Mouse (Mus musculus) G1E (cell line): ENCODE results near the gene Map2k4. TPM values are rescaled to one million over a fixed set of nuclear protein-coding genes. Genes with fewer than 3 reads are reported as not detected.

Source experiments
- ATAC-seq: 2 replicates; pipeline ENCODE4 v1.8.0; 2016; ENCODE audit warnings: mild to moderate bottlenecking; ENCODE audit not compliant: insufficient number of reproducible peaks, poor library complexity, low FRiP score, severe bottlenecking; ENCODE audit errors: extremely low read depth
- DNase-seq: peaks from one replicate; pipeline ENCODE4 v3.0.0; 2012; ENCODE audit warnings: low spot score
- H3K27me3 ChIP-seq: 2 replicates; pipeline ENCODE4 v1.6.1; 2012; ENCODE audit warnings: mild to moderate bottlenecking, low read length, inconsistent platforms; ENCODE audit not compliant: insufficient read depth
- H3K36me3 ChIP-seq: replicated peaks from 2 replicates; pipeline ENCODE3; 2012; ENCODE audit warnings: mild to moderate bottlenecking, inconsistent platforms
- H3K4me1 ChIP-seq: 2 replicates; pipeline ENCODE4 v1.6.1; 2012; ENCODE audit warnings: low read depth, low read length, inconsistent platforms, mixed read lengths; ENCODE audit not compliant: insufficient read depth
- H3K4me3 ChIP-seq: 2 replicates; pipeline ENCODE4 v1.5.1; 2012; ENCODE audit warnings: low read depth, mild to moderate bottlenecking, inconsistent platforms, low read length, moderate library complexity, mixed read lengths
- H3K9me3 ChIP-seq: replicated peaks from 2 replicates; pipeline ENCODE4 v1.6.1; 2012; ENCODE audit warnings: inconsistent platforms
- CTCF ChIP-seq: IDR thresholded peaks from 2 replicates; pipeline ENCODE4 v1.5.1; 2012; ENCODE audit warnings: low read depth, low read length, inconsistent platforms, mixed read lengths
- GATA1 ChIP-seq: IDR thresholded peaks from 2 replicates; pipeline ENCODE4 v1.6.1; 2012; ENCODE audit warnings: borderline replicate concordance, low read length, inconsistent platforms, mixed read lengths
- GATA2 ChIP-seq: IDR thresholded peaks from 2 replicates; pipeline ENCODE4 v1.6.1; 2012; ENCODE audit warnings: low read depth, low read length, inconsistent platforms, borderline replicate concordance
- POLR2AphosphoS5 ChIP-seq: IDR thresholded peaks from 2 replicates; pipeline ENCODE4 v1.6.1; 2012; ENCODE audit warnings: low read depth, low read length, inconsistent platforms; ENCODE audit not compliant: insufficient replicate concordance
- TAL1 ChIP-seq: conservative IDR thresholded peaks from 2 replicates; pipeline ENCODE4 v1.6.1; 2012; ENCODE audit warnings: low read depth, low read length, inconsistent platforms, mixed read lengths
- polyA plus RNA-seq: library from polyadenylated mRNA; stranded (reverse); fragments of >175 nt; gene quantifications from 2 replicates; pipeline ENCODE4 v1.2.3, GENCODE M21; 2012
- total RNA-seq, 2 experiments: library from RNA; stranded (forward) in 1 of 2; stranded (reverse) in 1 of 2; fragments of 200-1000 nt in 1 of 2; fragments of >200 nt in 1 of 2; fragmentation: Nextera tagmentation in 1 of 2; gene quantifications; 2 replicates each; pipeline ENCODE4 v1.2.3; 2014 to 2017

Map2k4 gene
- total and polyA plus RNA-seq, 3 experiments: 41.9 to 90.1 (median 48.6) TPM

DNA sequence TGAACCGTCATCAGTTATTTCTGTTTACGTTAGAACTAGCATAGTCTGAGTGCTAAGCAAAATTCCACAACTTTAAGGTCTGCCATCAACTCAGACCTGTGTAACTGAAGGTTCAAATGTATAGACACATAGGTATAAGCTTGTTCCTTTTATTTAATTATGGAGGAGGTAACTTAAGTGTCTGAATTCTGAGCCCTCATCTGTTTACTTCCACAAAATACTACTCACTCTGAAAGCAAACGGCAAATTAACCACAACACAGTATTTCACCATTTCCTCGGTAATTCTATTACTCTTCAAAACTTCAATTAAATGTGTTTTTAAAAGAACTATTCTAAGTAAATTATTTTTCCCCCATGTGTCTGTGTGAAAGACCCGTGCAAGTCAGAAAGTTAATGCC, 10.3 kb downstream of the Map2k4 start:
- no peak overlapping the region for H3K4me3 ChIP-seq
- peaks cover 39% of the 10 kb centered on the region for H3K4me1 ChIP-seq
- peaks cover 59% of the 10 kb centered on the region for H3K36me3 ChIP-seq
- no peaks in the 10 kb centered on the region for H3K27me3 ChIP-seq
- no peak for TF ChIP-seq POLR2AphosphoS5
- no peak for TF ChIP-seq CTCF
- TF ChIP-seq GATA1: no peak
- TF ChIP-seq GATA2: no peak
- TF ChIP-seq TAL1: no peak
- H3K9me3 ChIP-seq: no peaks in the 10 kb centered on the region
- DNase-seq (no peak), ATAC-seq (no peak)

DNA sequence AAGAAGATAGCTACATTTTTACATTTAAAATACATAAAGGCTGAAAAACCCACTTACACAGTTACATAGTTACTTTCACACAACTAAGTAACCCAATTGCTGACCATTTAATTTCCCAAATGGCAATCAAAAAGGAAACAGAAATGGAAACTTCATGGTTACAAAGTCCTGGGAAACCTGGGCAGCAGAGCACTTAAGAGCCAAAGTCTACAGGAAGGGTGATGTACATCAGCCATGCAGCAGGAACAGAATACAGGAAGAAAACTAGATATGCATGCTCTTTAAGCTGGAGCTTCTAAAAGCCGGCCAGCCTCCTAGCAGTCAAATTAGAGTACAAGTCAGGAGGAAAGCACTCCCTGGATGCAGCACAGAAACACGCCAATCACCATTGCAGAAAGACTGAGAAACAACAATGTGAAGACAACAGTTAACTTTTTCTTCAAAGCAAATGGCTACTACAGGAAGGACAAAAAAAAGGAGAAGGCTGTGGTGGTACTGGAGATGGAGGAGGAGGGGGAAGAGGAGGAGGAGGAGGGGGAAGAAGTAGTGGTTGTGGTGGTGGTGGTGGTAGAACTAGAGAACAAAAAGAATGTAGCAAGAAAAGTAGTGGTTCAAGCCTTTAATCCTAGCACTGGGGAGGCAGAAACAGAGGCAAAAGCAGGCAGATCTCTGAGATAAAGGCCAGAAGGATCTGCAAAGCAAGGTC, 11.0 kb downstream of the Map2k4 start:
- Histone ChIP-seq H3K4me1 (peaks cover 41% of the 10 kb centered on the region), H3K4me3 (no peak overlapping the region), H3K27me3 (no peaks in the 10 kb centered on the region), H3K9me3 (no peaks in the 10 kb centered on the region), H3K36me3 (peaks cover 59% of the 10 kb centered on the region)
- ATAC-seq (no peak), DNase-seq (no peak)
- TF ChIP-seq CTCF (no peak), POLR2AphosphoS5 (no peak)

DNA sequence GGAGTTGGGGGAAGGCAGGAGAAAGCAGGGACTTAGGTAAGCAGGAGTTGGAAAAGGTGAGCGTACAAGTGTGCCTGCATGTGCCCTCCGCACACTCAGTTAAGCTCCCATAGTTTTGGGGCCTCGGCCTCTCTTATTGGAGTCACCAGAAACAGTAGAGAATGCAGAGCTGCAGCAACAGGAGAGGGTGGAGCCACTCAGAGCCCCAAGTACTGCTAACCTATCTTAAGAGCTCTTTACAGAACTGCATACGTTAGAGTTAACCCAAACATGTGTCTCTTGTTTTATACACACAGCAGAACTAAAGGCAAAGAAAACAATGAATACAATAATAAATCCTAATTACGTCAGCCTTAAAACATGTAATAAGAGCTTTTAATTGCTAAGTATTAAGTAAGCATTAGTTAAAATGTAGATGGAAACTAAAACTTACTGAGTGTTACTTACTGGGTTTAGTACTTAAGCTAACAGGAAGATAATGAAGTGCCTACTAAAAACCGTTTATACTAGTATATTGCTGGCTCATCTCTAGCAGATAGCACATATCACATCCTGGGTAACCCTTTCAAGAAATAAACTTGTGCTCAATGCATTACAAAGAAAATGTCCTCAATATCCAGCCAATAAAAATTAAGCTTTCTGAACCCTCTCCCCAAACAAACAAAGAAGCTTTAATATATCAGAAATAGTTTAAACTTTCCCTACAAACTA, 14.0 kb downstream of the Map2k4 start:
- peak; percentile 8; the same call in 1 of the 2 replicates for ATAC-seq
- Histone ChIP-seq H3K4me1 (peaks cover 42% of the 10 kb centered on the region), H3K36me3 (peaks cover 39% of the 10 kb centered on the region)

DNA sequence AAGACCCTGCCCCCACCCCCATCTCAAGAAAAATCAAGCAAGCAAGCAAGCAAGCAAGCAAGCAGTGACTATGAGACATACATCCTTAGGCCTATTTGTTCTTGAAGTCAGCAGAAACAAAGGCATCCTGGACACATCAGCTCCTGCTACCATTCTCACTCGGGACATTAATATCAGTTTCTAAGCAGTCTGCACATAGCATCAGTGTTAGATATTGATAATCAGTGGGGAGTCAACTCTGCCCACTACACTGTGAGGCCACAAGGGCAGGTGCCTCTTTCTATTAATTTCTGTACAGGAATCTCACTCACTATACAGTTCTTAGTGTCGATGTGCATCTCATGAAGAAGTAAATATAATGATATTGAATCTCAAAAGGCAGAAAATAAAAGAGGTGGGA, 14.6 kb downstream of the Map2k4 start:
- ATAC-seq: no peak
- Histone ChIP-seq H3K4me3 (no peak overlapping the region), H3K9me3 (no peaks in the 10 kb centered on the region), H3K36me3 (peaks cover 38% of the 10 kb centered on the region), H3K27me3 (no peaks in the 10 kb centered on the region), H3K4me1 (peaks cover 42% of the 10 kb centered on the region)
- no peak for DNase-seq
- TF ChIP-seq CTCF: no peak
- TF ChIP-seq POLR2AphosphoS5: no peak
- no peak for TF ChIP-seq TAL1
- no peak for TF ChIP-seq GATA1
- no peak for TF ChIP-seq GATA2

More for the DNA sequence above, 14.0 kb downstream of the Map2k4 start:
- no peaks in the 10 kb centered on the region for H3K27me3 ChIP-seq
- no peak overlapping the region for H3K4me3 ChIP-seq
- TF ChIP-seq GATA1 (no peak), TAL1 (no peak), GATA2 (no peak), POLR2AphosphoS5 (no peak), CTCF (no peak)
- H3K9me3 ChIP-seq: no peaks in the 10 kb centered on the region
- DNase-seq: no peak

DNA sequence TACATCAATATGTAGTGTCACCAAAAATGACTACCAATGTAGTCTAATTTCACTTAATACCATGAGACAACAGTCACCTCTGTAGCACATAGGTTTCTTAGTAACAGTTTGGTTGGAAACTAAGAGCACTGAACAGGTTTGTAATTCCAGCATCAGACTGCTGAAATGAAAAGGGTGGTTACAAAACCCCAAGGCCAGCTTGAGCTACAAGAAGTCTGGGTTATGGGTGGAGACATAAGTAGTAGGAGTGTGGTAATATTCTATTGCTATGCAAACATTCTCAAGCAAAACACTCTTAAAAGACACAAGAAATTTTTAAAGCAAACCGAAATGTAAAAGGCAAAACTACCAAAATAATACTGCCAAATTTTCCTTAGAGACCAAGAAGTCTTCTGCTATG, 16.6 kb downstream of the Map2k4 start:
- DNase-seq: no peak
- H3K9me3 ChIP-seq: no peaks in the 10 kb centered on the region
- no peak overlapping the region for H3K4me3 ChIP-seq
- no peak for TF ChIP-seq GATA1
- TF ChIP-seq TAL1: no peak
- TF ChIP-seq CTCF: no peak
- TF ChIP-seq POLR2AphosphoS5: no peak
- no peak for TF ChIP-seq GATA2
- H3K4me1 ChIP-seq: peaks cover 35% of the 10 kb centered on the region
- H3K27me3 ChIP-seq: no peaks in the 10 kb centered on the region
- ATAC-seq: no peak
- peaks cover 33% of the 10 kb centered on the region for H3K36me3 ChIP-seq

DNA sequence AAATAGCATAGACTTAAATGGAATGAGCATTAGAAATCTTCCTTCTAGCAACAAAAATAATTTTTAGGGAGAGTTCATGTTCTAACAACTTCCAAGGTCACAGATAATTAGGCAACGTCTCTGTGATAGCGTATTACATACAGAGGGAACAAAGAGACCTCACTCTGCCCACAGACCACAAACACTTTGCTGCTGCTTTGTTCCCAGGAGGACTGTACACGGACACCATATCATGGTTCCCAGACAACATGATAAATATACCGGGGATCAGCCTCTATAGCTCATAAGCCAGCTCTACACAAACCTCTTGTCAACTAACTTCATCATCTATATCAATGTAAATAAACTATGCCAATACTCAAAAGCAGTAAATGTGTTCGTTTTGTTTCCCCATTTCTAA, 18.1 kb downstream of the Map2k4 start:
- TF ChIP-seq POLR2AphosphoS5 (no peak), TAL1 (no peak), GATA2 (no peak), GATA1 (no peak), CTCF (no peak)
- DNase-seq (no peak), ATAC-seq (no peak)
- no peak overlapping the region for H3K4me3 ChIP-seq
- no peaks in the 10 kb centered on the region for H3K9me3 ChIP-seq
- H3K36me3 ChIP-seq: peaks cover 34% of the 10 kb centered on the region
- H3K27me3 ChIP-seq: no peaks in the 10 kb centered on the region
- H3K4me1 ChIP-seq: peaks cover 35% of the 10 kb centered on the region
